Mouse (Mus musculus): ENCODE data around the gene Slc25a45. TPM values are rescaled to one million over a fixed set of nuclear protein-coding genes. Genes with fewer than 3 reads are reported as not detected.

Slc25a45 gene
- polyA plus RNA-seq, 1 experiment, result not detected

- no peak overlapping the region for H3K27ac ChIP-seq (ENCODE audit: insufficient read depth, low read depth, low read length)
- WGBS, result 92% methylated on average over 6 of the region's 6 CpGs
- H3K4me1 ChIP-seq (ENCODE audit: control insufficient read depth, insufficient read depth, low read length), result peaks cover 15% of the 10 kb centered on the region
- no peak for TF ChIP-seq POLR2A (IDR thresholded peaks at IDR 0.05; ENCODE audit: insufficient read depth, low read depth, low read length)
- no peak for TF ChIP-seq CTCF (IDR thresholded peaks at IDR 0.05; ENCODE audit: insufficient read depth, low read depth, low read length)
- H3K4me3 ChIP-seq (ENCODE audit: insufficient read depth, low read depth, low read length), result no peak overlapping the region
Observed at GRCm38 (mm10) chr19:5868096-5868495, 9.5 kb upstream of the Slc25a45 start.

DNA sequence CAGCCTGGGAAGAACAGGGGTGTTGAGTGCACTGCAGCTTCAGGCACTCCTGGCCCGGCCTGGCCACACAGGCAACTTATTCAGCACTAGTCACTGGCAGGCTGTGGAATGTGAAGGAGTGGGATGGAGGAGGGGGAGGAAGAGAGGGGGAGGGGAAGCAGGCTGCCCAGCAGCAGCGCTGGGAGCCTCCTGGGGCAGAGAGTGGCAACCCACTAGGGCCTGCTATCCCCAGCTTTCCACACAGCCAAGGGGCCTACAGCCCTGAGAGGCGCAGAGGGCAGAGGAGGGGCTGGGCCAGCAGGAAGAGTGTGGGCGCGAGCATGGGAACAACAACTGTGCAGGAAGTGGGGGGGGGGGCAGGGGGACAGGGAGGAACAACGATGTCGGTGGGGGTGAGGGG lies 6.3 kb upstream of the Slc25a45 start:
- Histone ChIP-seq H3K27ac (ENCODE audit: insufficient read depth, low read depth, low read length) (no peak overlapping the region), H3K4me3 (ENCODE audit: insufficient read depth, low read depth, low read length) (no peak overlapping the region), H3K4me1 (ENCODE audit: control insufficient read depth, insufficient read depth, low read length) (peaks cover 23% of the 10 kb centered on the region)
- WGBS, result 18% methylated on average over 6 of the region's 7 CpGs
- TF ChIP-seq CTCF (IDR thresholded peaks at IDR 0.05; ENCODE audit: insufficient read depth, low read depth, low read length), result no peak

GRCm38 (mm10) chr19:5871683-5872082 lies 5.9 kb upstream of the Slc25a45 start:
- no peak overlapping the region for H3K4me3 ChIP-seq (ENCODE audit: insufficient read depth, low read depth, low read length)
- no peak overlapping the region for H3K27ac ChIP-seq (ENCODE audit: insufficient read depth, low read depth, low read length)
- peaks cover 23% of the 10 kb centered on the region for H3K4me1 ChIP-seq (ENCODE audit: control insufficient read depth, insufficient read depth, low read length)
- 59% methylated on average over 6 of the region's 6 CpGs for WGBS
- TF ChIP-seq POLR2A (IDR thresholded peaks at IDR 0.05; ENCODE audit: insufficient read depth, low read depth, low read length) (no peak), CTCF (IDR thresholded peaks at IDR 0.05; ENCODE audit: insufficient read depth, low read depth, low read length) (no peak)

GRCm38 (mm10) chr19:5872528-5872927 lies 5.1 kb upstream of the Slc25a45 start:
- no peak for TF ChIP-seq POLR2A (IDR thresholded peaks at IDR 0.05; ENCODE audit: insufficient read depth, low read depth, low read length)
- 87% methylated on average over 4 of the region's 4 CpGs for WGBS
- no peak overlapping the region for H3K4me3 ChIP-seq (ENCODE audit: insufficient read depth, low read depth, low read length)
- H3K27ac ChIP-seq (ENCODE audit: insufficient read depth, low read depth, low read length), result no peak overlapping the region
- peaks cover 28% of the 10 kb centered on the region for H3K4me1 ChIP-seq (ENCODE audit: control insufficient read depth, insufficient read depth, low read length)

- TF ChIP-seq POLR2A (IDR thresholded peaks at IDR 0.05; ENCODE audit: insufficient read depth, low read depth, low read length) (no peak), CTCF (IDR thresholded peaks at IDR 0.05; ENCODE audit: insufficient read depth, low read depth, low read length) (no peak)
- 91% methylated on average over 19 of the region's 19 CpGs for WGBS
- peaks cover 33% of the 10 kb centered on the region for H3K4me1 ChIP-seq (ENCODE audit: control insufficient read depth, insufficient read depth, low read length)
- no peak overlapping the region for H3K4me3 ChIP-seq (ENCODE audit: insufficient read depth, low read depth, low read length)
- no peak overlapping the region for H3K27ac ChIP-seq (ENCODE audit: insufficient read depth, low read depth, low read length)
Observed at GRCm38 (mm10) chr19:5872931-5873556, 4.6 kb upstream of the Slc25a45 start.

GRCm38 (mm10) chr19:5874391-5874968 lies 3.1 kb upstream of the Slc25a45 start:
- H3K27ac ChIP-seq (ENCODE audit: insufficient read depth, low read depth, low read length), result no peak overlapping the region
- no peak for TF ChIP-seq CTCF (IDR thresholded peaks at IDR 0.05; ENCODE audit: insufficient read depth, low read depth, low read length)
- TF ChIP-seq POLR2A (IDR thresholded peaks at IDR 0.05; ENCODE audit: insufficient read depth, low read depth, low read length), result no peak
- H3K4me1 ChIP-seq (ENCODE audit: control insufficient read depth, insufficient read depth, low read length), result peaks cover 44% of the 10 kb centered on the region
- 4% methylated on average over 13 of the region's 13 CpGs for WGBS
- H3K4me3 ChIP-seq (ENCODE audit: insufficient read depth, low read depth, low read length), result peak overlapping the region; percentile 69

- Histone ChIP-seq H3K4me1 (ENCODE audit: control insufficient read depth, insufficient read depth, low read length) (peaks cover 44% of the 10 kb centered on the region), H3K27ac (ENCODE audit: insufficient read depth, low read depth, low read length) (peak within 1 kb of the TSS; percentile 43), H3K4me3 (ENCODE audit: insufficient read depth, low read depth, low read length) (peak within 1 kb of the TSS; percentile 69)
- under 1% methylated on average over 37 of the region's 37 CpGs for WGBS
- TF ChIP-seq CTCF (IDR thresholded peaks at IDR 0.05; ENCODE audit: insufficient read depth, low read depth, low read length) (no peak), POLR2A (IDR thresholded peaks at IDR 0.05; ENCODE audit: insufficient read depth, low read depth, low read length) (no peak; the same call in 1 of the 2 replicates)
Observed at GRCm38 (mm10) chr19:5874969-5875480, 2.6 kb upstream of the Slc25a45 start, which contains the start of gene Frmd8. Gene Frmd8 (minus strand): TSS chr19:5875274.

GRCm38 (mm10) chr19:5878362-5878722 lies 734 bp downstream of the Slc25a45 start:
- peaks cover 27% of the 10 kb centered on the region for H3K4me1 ChIP-seq (ENCODE audit: control insufficient read depth, insufficient read depth, low read length)
- peak overlapping the region; percentile 81 for H3K27ac ChIP-seq (ENCODE audit: insufficient read depth, low read depth, low read length)
- TF ChIP-seq POLR2A (IDR thresholded peaks at IDR 0.05; ENCODE audit: insufficient read depth, low read depth, low read length) (no peak), CTCF (IDR thresholded peaks at IDR 0.05; ENCODE audit: insufficient read depth, low read depth, low read length) (no peak)
- whole genome bisulfite sequencing, result 30% methylated on average over 7 of the region's 7 CpGs
- H3K4me3 ChIP-seq (ENCODE audit: insufficient read depth, low read depth, low read length), result peak overlapping the region; percentile 1; the same call in 1 of the 2 replicates

- no peak for TF ChIP-seq CTCF (IDR thresholded peaks at IDR 0.05; ENCODE audit: insufficient read depth, low read depth, low read length)
- TF ChIP-seq POLR2A (IDR thresholded peaks at IDR 0.05; ENCODE audit: insufficient read depth, low read depth, low read length), result no peak
- Histone ChIP-seq H3K27ac (ENCODE audit: insufficient read depth, low read depth, low read length) (peak overlapping the region; percentile 81), H3K4me1 (ENCODE audit: control insufficient read depth, insufficient read depth, low read length) (peaks cover 27% of the 10 kb centered on the region), H3K4me3 (ENCODE audit: insufficient read depth, low read depth, low read length) (no peak overlapping the region)
- 82% methylated on average over 3 of the region's 3 CpGs for WGBS
Observed at GRCm38 (mm10) chr19:5878916-5879315, 1.3 kb downstream of the Slc25a45 start.
